Mouse (Mus musculus) bone marrow, adult 2 months (tissue): ENCODE results near the gene Aldh16a1. TPM values are rescaled to one million over a fixed set of nuclear protein-coding genes. Genes with fewer than 3 reads are reported as not detected.
A peak's percentile ranks its signal among the peaks of the same experiment; 100 is the strongest.
"Not testable (repeated sequence)": the region's sequence is repeated elsewhere in the genome, so short reads cannot be mapped to it uniquely, and the experiment has no call there.

ENCODE experiments used
- H3K27ac ChIP-seq: fragments of 200-500 bp; 2 replicates; pipeline ENCODE4 v1.5.1; 2012; ENCODE audit warnings: low read depth, mild to moderate bottlenecking, control low read depth, inconsistent platforms, low read length; ENCODE audit not compliant: control insufficient read depth, poor library complexity, insufficient read depth
- H3K4me1 ChIP-seq: fragments of 200-500 bp; 2 replicates; pipeline ENCODE4 v1.6.1; 2011; ENCODE audit warnings: low read length; ENCODE audit not compliant: control insufficient read depth, insufficient read depth
- H3K4me3 ChIP-seq: fragments of 200-500 bp; replicated peaks from 2 replicates; pipeline ENCODE3; 2011; ENCODE audit warnings: mild to moderate bottlenecking, low read depth, low read length, control low read depth; ENCODE audit not compliant: control insufficient read depth
- CTCF ChIP-seq: fragments of 200-500 bp; IDR thresholded peaks from 2 replicates; pipeline ENCODE4 v1.5.1; 2011; ENCODE audit warnings: low read length, control low read depth; ENCODE audit not compliant: control insufficient read depth, insufficient read depth
- POLR2A ChIP-seq: fragments of 200-500 bp; IDR thresholded peaks from 2 replicates; pipeline ENCODE4 v1.6.1; 2011; ENCODE audit warnings: low read depth, mild to moderate bottlenecking, control low read depth, low read length, borderline replicate concordance; ENCODE audit not compliant: control insufficient read depth
- WGBS: fragments of 180-500 bp; shearing (Covaris S2); methylation state at CpG from one replicate; pipeline ENCODE4 v1.1.7; 2018; 5-methylcytosine and 5-hydroxymethylcytosine counted together
- polyA plus RNA-seq: library from polyadenylated mRNA; stranded (reverse); fragments of >200 nt; gene quantifications from 2 replicates; pipeline ENCODE4 v1.2.4, GENCODE M21; 2011; ENCODE audit warnings: low replicate concordance; ENCODE audit not compliant: missing spikeins, insufficient read depth, insufficient read length

Gene Aldh16a1
- polyA plus RNA-seq, 1 experiment = 113 TPM

- H3K4me3 ChIP-seq = no peak overlapping the region
- TF ChIP-seq POLR2A (no peak), CTCF (no peak)
- H3K27ac ChIP-seq = no peak overlapping the region
- H3K4me1 ChIP-seq = no peaks in the 10 kb centered on the region; the same call in 1 of the 2 replicates
- WGBS = 80% methylated on average over 5 of the region's 5 CpGs
Measured at GRCm38 (mm10) chr7:45104941-45105340, 49.4 kb downstream of the Aldh16a1 start.

- 0 out of 2 replicates have a peak, but pooled peaks have one; percentile 30 for TF ChIP-seq POLR2A
- TF ChIP-seq CTCF = no peak
- peak within 1 kb of the TSS; percentile 22 for H3K4me3 ChIP-seq
- H3K4me1 ChIP-seq = no peaks in the 10 kb centered on the region; the same call in 1 of the 2 replicates
- peak within 1 kb of the TSS; percentile 24 for H3K27ac ChIP-seq
- 15% methylated on average over 7 of the region's 7 CpGs for WGBS
Measured at GRCm38 (mm10) chr7:45103652-45104180, 50.7 kb downstream of the Aldh16a1 start, which contains the start of gene Fcgrt. Gene Fcgrt, minus strand, starts transcription at chr7:45103851.

DNA sequence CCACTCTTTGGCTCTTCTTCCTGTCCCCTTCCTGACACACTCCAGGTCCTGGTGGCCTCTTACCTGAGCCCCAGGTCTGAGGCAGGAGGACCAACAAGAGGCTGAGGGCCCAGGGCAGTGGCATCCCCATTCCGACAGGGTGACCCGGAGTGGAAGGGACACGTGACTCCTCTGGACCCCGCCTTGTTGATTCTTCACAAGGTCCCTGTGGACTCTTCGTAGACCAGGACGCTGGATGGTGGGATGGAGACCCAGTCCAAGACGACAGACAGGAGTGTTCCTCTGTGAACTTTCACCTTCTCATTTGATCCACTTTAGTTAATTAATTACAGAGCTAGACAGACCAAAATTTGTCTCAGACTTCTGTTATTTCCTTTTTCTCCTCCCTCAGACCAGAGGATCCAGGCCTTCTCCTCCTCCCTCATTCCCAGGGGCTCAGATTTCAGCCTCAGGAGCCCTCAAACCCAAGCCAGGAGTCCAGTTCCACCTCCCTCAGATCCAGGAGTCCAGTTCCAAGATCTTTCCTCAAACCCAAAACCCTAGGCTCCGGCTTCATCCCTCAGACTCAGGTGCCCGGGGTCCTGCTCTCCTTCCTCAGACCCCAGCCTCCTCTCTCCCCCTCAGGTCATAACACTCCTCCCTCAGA is 51.3 kb downstream of the Aldh16a1 start:
- Histone ChIP-seq H3K27ac (peak overlapping the region; percentile 24), H3K4me1 (no peaks in the 10 kb centered on the region; the same call in 1 of the 2 replicates), H3K4me3 (peak overlapping the region; percentile 22)
- TF ChIP-seq CTCF (no peak), POLR2A (no peak)
- 80% methylated on average over 9 of the region's 9 CpGs for WGBS

DNA sequence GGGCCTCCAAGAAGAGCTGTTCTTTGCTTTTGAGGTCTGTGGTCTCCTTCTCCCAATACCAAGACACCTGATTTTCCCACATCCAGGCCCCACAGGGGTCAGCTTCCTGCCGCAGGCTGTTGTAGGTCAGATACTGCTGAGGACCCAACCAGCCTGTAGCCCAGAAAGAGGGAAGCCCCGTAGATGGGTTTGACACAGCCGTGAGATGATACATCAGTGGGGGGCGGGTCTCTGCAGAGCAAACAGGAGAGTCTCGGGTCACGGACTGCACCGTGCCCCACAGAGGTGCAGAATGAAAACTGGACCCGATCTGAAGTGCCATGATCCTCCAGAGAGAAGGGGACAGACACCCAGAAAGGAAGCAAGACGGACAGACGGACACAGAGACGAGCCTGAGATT is 51.9 kb downstream of the Aldh16a1 start:
- Histone ChIP-seq H3K4me1 (no peaks in the 10 kb centered on the region), H3K27ac (no peak overlapping the region), H3K4me3 (no peak overlapping the region)
- TF ChIP-seq CTCF = no peak
- TF ChIP-seq POLR2A = no peak
- WGBS = 69% methylated on average over 11 of the region's 11 CpGs

GRCm38 (mm10) chr7:45100046-45100445 is 54.3 kb downstream of the Aldh16a1 start:
- 88% methylated on average over 6 of the region's 6 CpGs for WGBS
- H3K4me1 ChIP-seq = no peaks in the 10 kb centered on the region

DNA sequence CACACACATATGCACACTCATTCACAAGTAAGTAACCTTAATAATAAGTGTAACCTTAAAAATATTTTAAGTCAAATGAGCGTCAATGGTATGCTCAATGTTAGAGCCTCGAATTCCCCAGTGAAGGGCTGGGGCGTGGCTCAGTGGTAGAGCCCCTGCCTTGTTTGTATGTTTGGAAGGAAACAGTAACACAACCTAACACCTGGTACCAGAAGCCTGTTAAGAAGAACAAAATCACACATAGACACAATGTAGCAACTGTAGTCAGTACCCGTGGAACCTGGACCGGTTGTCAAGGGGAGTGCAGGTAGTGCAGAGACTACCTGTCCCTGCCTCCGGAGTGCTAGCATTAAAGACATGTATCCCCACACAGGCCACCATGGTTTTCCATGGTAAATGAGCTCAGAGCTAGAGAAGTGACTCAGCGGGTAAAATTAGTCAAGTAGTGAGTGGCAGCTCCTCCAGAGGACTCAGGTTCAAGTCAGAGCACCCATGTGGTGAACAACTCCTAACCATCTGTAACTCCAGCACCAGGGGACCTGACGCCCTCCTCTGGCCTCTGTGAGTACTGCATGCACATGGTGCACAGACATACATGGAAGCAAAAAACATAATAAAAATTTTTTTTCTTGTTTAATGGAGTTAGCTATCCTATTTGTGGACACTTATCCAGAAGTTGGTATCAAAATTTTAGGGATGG is 55.7 kb downstream of the Aldh16a1 start:
- H3K27ac ChIP-seq = no peak overlapping the region
- 83% methylated on average over 8 of the region's 8 CpGs for WGBS
- peak; percentile 38 for TF ChIP-seq CTCF
- TF ChIP-seq POLR2A = no peak
- H3K4me1 ChIP-seq = no peaks in the 10 kb centered on the region
- H3K4me3 ChIP-seq = no peak overlapping the region

More at GRCm38 (mm10) chr7:45100046-45100445, 54.3 kb downstream of the Aldh16a1 start:
- no peak for TF ChIP-seq CTCF
- TF ChIP-seq POLR2A = no peak
- Histone ChIP-seq H3K27ac (no peak overlapping the region), H3K4me3 (no peak overlapping the region)

DNA sequence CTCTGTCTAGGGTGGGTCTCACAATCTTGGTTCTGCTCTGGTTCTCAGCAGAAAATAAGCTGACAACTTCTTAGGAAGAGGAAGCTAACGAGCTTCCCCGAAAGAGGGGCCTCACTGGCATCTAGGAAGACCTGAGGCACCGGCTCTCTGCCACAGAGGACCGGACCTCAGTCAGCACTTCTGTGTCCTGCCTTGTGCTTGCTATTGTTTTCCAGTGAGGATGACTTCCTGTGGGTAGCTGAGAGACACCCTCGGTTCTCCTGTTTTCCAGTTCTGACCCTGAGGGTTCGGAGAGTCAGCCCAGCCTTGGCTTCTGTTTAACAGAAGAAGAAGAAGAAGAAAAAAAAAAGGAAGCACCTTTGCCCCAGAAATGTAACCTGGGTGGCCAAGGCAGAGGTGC is 56.9 kb downstream of the Aldh16a1 start:
- H3K4me1 ChIP-seq = no peaks in the 10 kb centered on the region

DNA sequence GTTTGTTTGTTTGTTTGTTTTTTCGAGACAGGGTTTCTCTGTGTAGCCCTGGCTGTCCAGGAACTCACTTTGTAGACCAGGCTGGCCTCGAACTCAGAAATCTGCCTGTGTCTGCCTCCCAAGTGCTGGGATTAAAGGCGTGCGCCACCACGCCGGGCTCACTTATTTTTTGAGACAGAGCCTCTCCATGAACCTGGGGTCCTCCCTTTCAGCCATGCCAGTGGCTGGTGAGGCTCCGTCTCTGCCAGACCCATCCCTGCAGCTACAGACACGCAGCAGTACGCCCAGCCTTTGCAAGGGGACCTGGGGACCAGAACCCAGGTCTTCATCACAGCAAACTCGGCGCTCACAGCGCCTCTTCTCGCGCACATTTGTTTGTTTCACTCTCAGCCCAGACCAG is 58.4 kb downstream of the Aldh16a1 start:
- not testable (repeated sequence) for H3K27ac ChIP-seq, H3K4me3 ChIP-seq, H3K4me1 ChIP-seq
- 88% methylated on average over 14 of the region's 14 CpGs for WGBS

More for the DNA sequence above, 56.9 kb downstream of the Aldh16a1 start:
- no peak for TF ChIP-seq CTCF
- no peak for TF ChIP-seq POLR2A
- 7% methylated on average over 6 of the region's 6 CpGs for WGBS
- Histone ChIP-seq H3K4me3 (no peak overlapping the region), H3K27ac (no peak overlapping the region)
